Mouse (Mus musculus): Measurements from ENCODE around the gene Snrpa.

DNA sequence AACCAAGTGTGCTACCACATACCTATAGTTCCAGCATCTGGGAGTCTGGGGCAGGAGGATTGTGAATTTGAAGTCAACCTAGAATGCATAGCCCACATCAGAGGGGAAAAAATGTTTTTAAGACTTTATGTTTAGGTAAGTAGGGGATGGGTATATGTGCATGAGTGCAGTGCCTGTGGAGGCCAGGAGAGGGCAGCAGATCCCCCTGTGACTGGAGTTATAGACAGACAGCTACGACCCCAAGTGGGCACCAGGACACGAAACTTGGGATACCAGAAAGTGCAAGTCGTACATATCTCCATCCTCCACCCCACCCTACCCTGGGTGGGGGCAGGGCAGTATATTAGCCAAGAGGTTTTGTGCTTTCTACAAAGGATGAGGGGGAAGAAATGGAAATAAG is 11.1 kb downstream of the Snrpa start:
- TF ChIP-seq CTCF (IDR thresholded peaks at IDR 0.05; ENCODE audit: borderline replicate concordance, extremely low read depth, insufficient read depth, insufficient read length) (peak; percentile 73), POLR2A (IDR thresholded peaks at IDR 0.05; ENCODE audit: borderline replicate concordance, extremely low read depth, insufficient read depth, insufficient read length, poor library complexity, severe bottlenecking) (no peak)
